Mouse (Mus musculus) ES-E14 (cell line): ENCODE measurements around the gene Cpsf6. TPM values are rescaled to one million over a fixed set of nuclear protein-coding genes. Genes with fewer than 3 reads are reported as not detected.
A peak's percentile ranks its signal among the peaks of the same experiment; 100 is the strongest.

Experiments used
- DNase-seq: peaks from one replicate; pipeline ENCODE4 v3.0.0-alpha.2; 2013; ENCODE audit warnings: low read depth, low spot score
- H3K27ac ChIP-seq: 2 replicates; pipeline ENCODE4 v1.5.1; 2012; ENCODE audit warnings: low read depth, mild to moderate bottlenecking, low read length, moderate library complexity, mixed read lengths; ENCODE audit not compliant: poor library complexity, insufficient read depth, severe bottlenecking
- H3K36me3 ChIP-seq: 2 replicates; pipeline ENCODE4 v1.6.1; 2012; ENCODE audit warnings: mild to moderate bottlenecking, low read length, moderate library complexity, mixed read lengths; ENCODE audit not compliant: control insufficient read depth, poor library complexity, insufficient read depth, severe bottlenecking
- H3K4me1 ChIP-seq, 2 experiments: fragments of 150-350 bp in 1 of 2; sonication (generic) in 1 of 2; 2 replicates each; pipeline ENCODE4 v1.6.1; 2012; ENCODE audit warnings: low read length in 2 of 2, mild to moderate bottlenecking in 1 of 2, mixed read lengths in 1 of 2; ENCODE audit not compliant: control insufficient read depth in 2 of 2, insufficient read depth in 2 of 2, poor library complexity in 1 of 2
- H3K4me3 ChIP-seq, 2 experiments: fragments of 150-350 bp in 1 of 2; sonication (generic) in 1 of 2; 2 replicates each; pipeline ENCODE4 v1.5.1; 2012; ENCODE audit warnings: low read length in 2 of 2, low read depth in 1 of 2, mild to moderate bottlenecking in 1 of 2, mixed read lengths in 1 of 2; ENCODE audit not compliant: insufficient read depth in 1 of 2, poor library complexity in 1 of 2, severe bottlenecking in 1 of 2
- H3K9ac ChIP-seq: 2 replicates; pipeline ENCODE4 v1.6.1; 2012; ENCODE audit warnings: low read depth, mild to moderate bottlenecking, low read length, mixed read lengths; ENCODE audit not compliant: poor library complexity, insufficient read depth, severe bottlenecking
- H3K9me3 ChIP-seq: fragments of 150-350 bp; sonication (generic); 2 replicates; pipeline ENCODE4 v1.6.1; 2012; ENCODE audit warnings: low read depth, mild to moderate bottlenecking, low read length; ENCODE audit not compliant: control insufficient read depth, insufficient read depth
- CHD2 ChIP-seq: IDR thresholded peaks from 2 replicates; pipeline ENCODE4 v1.6.1; 2014; ENCODE audit warnings: mild to moderate bottlenecking, low read depth, low read length, inconsistent platforms
- HCFC1 ChIP-seq: IDR thresholded peaks from 2 replicates; pipeline ENCODE4 v1.6.1; 2012; ENCODE audit warnings: low read length, inconsistent platforms, borderline replicate concordance; ENCODE audit not compliant: insufficient read depth
- MAFK ChIP-seq: IDR thresholded peaks from 2 replicates; pipeline ENCODE4 v1.6.1; 2014; ENCODE audit warnings: mild to moderate bottlenecking, low read depth, low read length, inconsistent platforms; ENCODE audit not compliant: insufficient read depth
- ZC3H11A ChIP-seq: IDR thresholded peaks from 2 replicates; pipeline ENCODE4 v1.6.1; 2012; ENCODE audit warnings: low read depth, mild to moderate bottlenecking, inconsistent platforms, low read length, borderline replicate concordance
- ZNF384 ChIP-seq: IDR thresholded peaks from 2 replicates; pipeline ENCODE4 v1.6.1; 2012; ENCODE audit warnings: low read depth, low read length, inconsistent platforms
- in situ Hi-C, 2 experiments: fragments of 600-800 bp; cut with MboI; formaldehyde crosslinking; loops; one replicate each; pipeline ENCODE4 v1.15.1; 2025; ENCODE audit warnings: low sequenced_read_pairs in 2 of 2, inconsistent platforms in 1 of 2; ENCODE audit not compliant: unreplicated experiment in 2 of 2
- total RNA-seq: library from RNA; depleted of rRNA; stranded (reverse); fragments of 300-350 nt; gene quantifications from 2 replicates; pipeline ENCODE4 v1.2.3, GENCODE M21; 2012

Cpsf6 gene
- total RNA-seq, 1 experiment, result 129 TPM

- Histone ChIP-seq H3K9me3 (no peaks in the 10 kb centered on the region), H3K4me1 (peaks cover 0 to 22% of the 10 kb centered on the region in 2 experiments; a peak in 2 of 4 replicates), H3K36me3 (no peaks in the 10 kb centered on the region), H3K4me3 (no peak overlapping the region), H3K9ac (no peak overlapping the region), H3K27ac (no peak overlapping the region)
- no peak for DNase-seq
- TF ChIP-seq HCFC1, result no peak
- no peak for TF ChIP-seq ZNF384
- no peak for TF ChIP-seq MAFK
- no peak for TF ChIP-seq ZC3H11A
- in situ Hi-C loops, result no loop called here
Measured at GRCm38 (mm10) chr10:117414726-117415125, 34.9 kb upstream of the Cpsf6 start.

- no peak overlapping the region for H3K27ac ChIP-seq
- in situ Hi-C loops, result no loop called here
- no peak overlapping the region for H3K9ac ChIP-seq
- H3K9me3 ChIP-seq, result no peaks in the 10 kb centered on the region
- no peaks in the 10 kb centered on the region for H3K36me3 ChIP-seq
- TF ChIP-seq MAFK (no peak), ZC3H11A (no peak), HCFC1 (no peak), CHD2 (no peak), ZNF384 (no peak)
- peaks cover 2 to 22% of the 10 kb centered on the region in 2 experiments; a peak in 2 of 4 replicates for H3K4me1 ChIP-seq
- DNase-seq, result no peak
- H3K4me3 ChIP-seq, result peak overlapping the region in 1 of 2 experiments; percentile 13; a peak in 1 of 4 replicates
Measured at GRCm38 (mm10) chr10:117413562-117414527, 34.0 kb upstream of the Cpsf6 start.

GRCm38 (mm10) chr10:117412474-117413057, 32.8 kb upstream of the Cpsf6 start:
- H3K9me3 ChIP-seq, result no peaks in the 10 kb centered on the region
- no peak for DNase-seq
- no peaks in the 10 kb centered on the region for H3K36me3 ChIP-seq
- in situ Hi-C loops, result no loop called here
- H3K27ac ChIP-seq, result peak overlapping the region; percentile 99
- peak overlapping the region; percentile 79; the same call in 1 of the 2 replicates for H3K9ac ChIP-seq
- TF ChIP-seq ZC3H11A, result no peak
- TF ChIP-seq MAFK, result no peak
- no peak for TF ChIP-seq HCFC1
- no peak for TF ChIP-seq CHD2
- TF ChIP-seq ZNF384, result no peak
- H3K4me3 ChIP-seq, result peak overlapping the region; percentile 4 to 41; a peak in 3 of 4 replicates
- peaks cover 2 to 19% of the 10 kb centered on the region in 2 experiments; a peak in 2 of 4 replicates for H3K4me1 ChIP-seq

DNA sequence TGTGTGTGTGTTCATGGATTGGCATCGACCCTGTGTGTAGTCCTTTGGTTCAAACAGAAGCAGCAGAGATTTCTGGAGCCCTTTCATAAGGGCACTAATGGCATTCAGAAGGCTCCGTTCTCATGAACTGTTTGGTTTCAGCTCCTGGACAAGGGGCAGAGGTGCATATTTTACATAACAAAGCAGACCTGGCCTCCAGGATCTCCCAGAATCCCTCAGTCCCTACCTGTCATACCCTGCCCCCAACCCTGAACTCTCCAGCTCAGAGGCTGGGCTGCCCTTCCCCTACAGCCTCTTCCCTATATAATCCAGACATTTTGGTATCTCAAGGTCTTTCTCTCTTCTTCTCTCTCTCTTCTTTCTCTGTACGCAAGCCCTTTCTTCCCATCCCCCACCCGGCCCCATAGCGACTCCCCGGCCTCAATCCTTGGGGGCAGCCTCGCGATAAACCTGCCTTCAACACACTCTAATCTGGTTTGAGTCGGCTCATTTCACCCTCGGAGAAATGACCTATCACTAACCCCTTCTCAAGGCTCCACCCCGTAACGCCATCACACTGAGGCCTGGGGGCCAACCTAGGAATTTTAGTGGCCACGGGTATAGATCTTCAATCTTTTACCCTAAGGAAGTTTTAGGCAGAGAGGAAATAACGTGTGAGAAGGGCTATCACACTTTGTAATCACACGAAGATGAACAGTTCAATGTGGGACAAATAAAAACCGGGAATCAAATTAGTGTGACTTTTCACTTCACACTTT, 32.1 kb upstream of the Cpsf6 start:
- H3K36me3 ChIP-seq, result no peaks in the 10 kb centered on the region
- peak overlapping the region; percentile 41 to 49 for H3K4me3 ChIP-seq
- H3K4me1 ChIP-seq, result peaks cover 2 to 15% of the 10 kb centered on the region in 2 experiments; a peak in 2 of 4 replicates
- H3K9ac ChIP-seq, result peak overlapping the region; percentile 79
- in situ Hi-C loops, result no loop called here
- DNase-seq, result peak; percentile 80
- peak overlapping the region; percentile 99 for H3K27ac ChIP-seq
- TF ChIP-seq ZNF384, result no peak
- peak; percentile 94 for TF ChIP-seq CHD2
- no peaks in the 10 kb centered on the region for H3K9me3 ChIP-seq
